Mouse (Mus musculus): ENCODE measurements around the gene Grik3. TPM values are rescaled to one million over a fixed set of nuclear protein-coding genes. Genes with fewer than 3 reads are reported as not detected.

Grik3 gene
- polyA plus RNA-seq, 1 experiment = not detected

DNA sequence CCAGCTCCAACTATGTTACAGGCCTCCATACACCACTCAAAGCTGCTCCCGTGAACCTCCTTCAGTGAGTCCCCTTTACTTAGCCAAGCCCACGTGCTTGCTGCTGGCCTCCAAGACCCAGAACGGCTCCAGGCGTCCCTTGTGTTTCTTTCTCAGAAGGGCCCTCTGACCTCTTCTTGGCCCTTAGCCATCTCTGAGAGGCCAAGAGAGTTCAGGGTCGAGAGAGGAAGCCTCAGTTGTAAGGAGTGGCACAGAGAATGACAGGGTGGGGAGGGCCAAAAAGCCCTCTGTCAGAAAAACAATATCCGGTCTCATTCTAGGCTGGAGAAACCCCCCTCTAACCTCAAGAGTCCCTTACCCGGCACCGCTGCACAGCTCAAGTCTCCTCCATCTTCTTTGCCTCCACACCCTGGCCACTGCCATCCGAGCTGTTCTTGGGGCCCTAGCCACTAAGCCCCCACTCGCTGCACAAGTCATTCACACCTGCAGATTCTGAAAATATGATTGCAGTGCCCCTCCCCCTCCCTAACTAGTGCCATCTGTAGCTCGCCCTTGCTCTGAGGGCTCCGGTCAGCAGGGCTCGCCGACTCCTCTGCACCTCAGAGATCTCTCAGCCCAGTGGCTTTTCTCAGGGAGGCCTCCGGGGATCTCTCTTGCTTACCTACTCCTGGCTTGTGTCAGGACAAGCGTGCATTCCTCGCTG lies 73.7 kb downstream of the Grik3 start:
- H3K4me3 ChIP-seq = no peak overlapping the region
- no peaks in the 10 kb centered on the region for H3K36me3 ChIP-seq (ENCODE audit: control insufficient read depth, insufficient read depth)
- no peaks in the 10 kb centered on the region for H3K27me3 ChIP-seq (ENCODE audit: control insufficient read depth, insufficient read depth, insufficient read length)
- no peak overlapping the region for H3ac ChIP-seq (ENCODE audit: control insufficient read depth, insufficient read length)
- TF ChIP-seq MYOD1 (IDR thresholded peaks at IDR 0.05; ENCODE audit: control insufficient read depth in 1 of 3, insufficient read length in 2 of 3, low read depth in 2 of 3) (no peak), POLR2AphosphoS2 (IDR thresholded peaks at IDR 0.05; ENCODE audit: insufficient read length, low read depth) (no peak), TCF3 (IDR thresholded peaks at IDR 0.05; ENCODE audit: insufficient read length, low read depth) (no peak), CEBPB (IDR thresholded peaks at IDR 0.05; ENCODE audit: insufficient read depth, poor library complexity, severe bottlenecking) (no peak), MYOG (IDR thresholded peaks at IDR 0.05; ENCODE audit: control insufficient read depth in 1 of 3, insufficient read depth in 1 of 3, insufficient read length in 2 of 3, low read depth in 2 of 3) (no peak), REST (IDR thresholded peaks at IDR 0.05; ENCODE audit: insufficient read depth, insufficient read length) (no peak), MAX (IDR thresholded peaks at IDR 0.05; ENCODE audit: low read depth) (no peak)
- H3K4me2 ChIP-seq (ENCODE audit: low read depth) = no peak overlapping the region
- no peaks in the 10 kb centered on the region for H3K79me2 ChIP-seq (ENCODE audit: control insufficient read depth, insufficient read depth)

DNA sequence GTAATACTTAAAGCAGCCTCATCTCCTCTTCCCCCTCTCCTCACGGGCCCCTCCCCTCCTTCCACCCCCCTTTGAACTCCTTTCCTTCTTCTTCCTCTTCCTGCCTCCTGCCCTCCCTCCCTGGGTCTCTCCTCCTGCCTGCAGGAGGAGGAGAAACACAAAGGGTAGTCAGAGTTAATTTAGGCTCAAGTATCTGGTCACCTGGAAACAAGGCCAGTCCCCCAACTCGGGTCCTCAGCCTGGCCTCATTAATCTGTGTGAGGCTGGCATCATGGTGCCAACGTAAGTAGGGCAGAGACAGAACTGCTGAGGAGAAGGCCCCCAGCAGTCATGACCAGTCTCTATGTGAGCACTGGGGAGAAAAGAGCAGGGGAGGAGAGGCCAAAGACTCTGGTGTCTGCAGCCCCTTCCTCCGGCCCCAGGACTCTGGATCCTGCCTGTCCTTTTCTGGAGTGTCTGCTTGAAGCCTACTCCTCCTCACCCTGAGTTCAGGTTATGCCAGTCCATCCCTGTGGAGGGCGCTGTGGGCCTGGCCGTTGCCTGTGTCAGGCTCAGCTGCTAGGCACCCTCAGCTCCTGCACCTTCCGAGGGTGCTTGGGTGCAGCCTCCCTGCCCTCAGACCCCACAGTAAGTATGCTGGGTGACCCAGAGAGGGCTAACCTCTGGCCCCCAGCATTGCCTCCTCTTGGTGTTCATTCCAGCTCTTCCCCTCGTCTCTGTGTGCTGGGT lies 75.4 kb downstream of the Grik3 start:
- no peaks in the 10 kb centered on the region for H3K36me3 ChIP-seq (ENCODE audit: control insufficient read depth, insufficient read depth)
- no peaks in the 10 kb centered on the region for H3K79me2 ChIP-seq (ENCODE audit: control insufficient read depth, insufficient read depth)
- H3K4me2 ChIP-seq (ENCODE audit: low read depth) = no peak overlapping the region
- H3ac ChIP-seq (ENCODE audit: control insufficient read depth, insufficient read length) = no peak overlapping the region
- H3K4me3 ChIP-seq = no peak overlapping the region
- H3K27me3 ChIP-seq (ENCODE audit: control insufficient read depth, insufficient read depth, insufficient read length) = no peaks in the 10 kb centered on the region
- no peak for TF ChIP-seq USF1 (IDR thresholded peaks at IDR 0.05; ENCODE audit: low read depth)
- no peak for TF ChIP-seq MYOG (IDR thresholded peaks at IDR 0.05; ENCODE audit: control insufficient read depth in 1 of 3, insufficient read depth in 1 of 3, insufficient read length in 2 of 3, low read depth in 2 of 3)
- no peak for TF ChIP-seq POLR2A (IDR thresholded peaks at IDR 0.05; ENCODE audit: insufficient read length, low read depth)
- no peak for TF ChIP-seq E2F4 (IDR thresholded peaks at IDR 0.05; ENCODE audit: insufficient read depth)
- no peak for TF ChIP-seq MAX (IDR thresholded peaks at IDR 0.05; ENCODE audit: low read depth)
- TF ChIP-seq POLR2AphosphoS2 (IDR thresholded peaks at IDR 0.05; ENCODE audit: insufficient read length, low read depth) = no peak
- no peak for TF ChIP-seq MYOD1 (IDR thresholded peaks at IDR 0.05; ENCODE audit: control insufficient read depth in 1 of 3, insufficient read length in 2 of 3, low read depth in 2 of 3)
- TF ChIP-seq TCF3 (IDR thresholded peaks at IDR 0.05; ENCODE audit: insufficient read length, low read depth) = no peak
- no peak for TF ChIP-seq SRF (IDR thresholded peaks at IDR 0.05; ENCODE audit: control insufficient read depth, insufficient read length, low read depth)
- no peak for TF ChIP-seq REST (IDR thresholded peaks at IDR 0.05; ENCODE audit: insufficient read depth, insufficient read length)
- TF ChIP-seq TCF12 (IDR thresholded peaks at IDR 0.05; ENCODE audit: insufficient read depth, poor library complexity, severe bottlenecking) = no peak
- TF ChIP-seq CEBPB (IDR thresholded peaks at IDR 0.05; ENCODE audit: insufficient read depth, poor library complexity, severe bottlenecking) = no peak

DNA sequence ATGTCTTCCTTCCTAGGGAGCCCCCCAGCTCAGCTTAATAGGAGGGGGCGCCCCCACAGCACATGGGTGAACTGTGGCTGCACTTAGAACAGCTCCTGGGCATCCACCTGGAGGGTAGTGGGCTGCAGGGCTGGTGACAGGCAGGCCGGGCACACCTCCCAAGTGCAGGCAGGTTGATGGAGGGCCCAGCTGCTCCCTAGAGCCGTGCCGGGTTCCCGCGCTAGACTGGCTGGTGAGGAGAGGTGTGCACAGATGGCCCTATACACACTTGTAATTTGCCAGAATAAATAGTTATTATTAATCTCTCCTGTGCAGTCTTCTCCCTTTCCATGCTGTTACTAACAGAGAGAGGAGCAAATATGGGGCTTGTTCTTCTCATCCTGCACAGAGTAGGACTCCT lies 77.7 kb downstream of the Grik3 start:
- TF ChIP-seq CEBPB (IDR thresholded peaks at IDR 0.05; ENCODE audit: insufficient read depth, poor library complexity, severe bottlenecking) (no peak), TCF12 (IDR thresholded peaks at IDR 0.05; ENCODE audit: insufficient read depth, poor library complexity, severe bottlenecking) (no peak), POLR2A (IDR thresholded peaks at IDR 0.05; ENCODE audit: insufficient read length, low read depth) (no peak)
- Histone ChIP-seq H3K4me2 (ENCODE audit: low read depth) (no peak overlapping the region), H3K79me2 (ENCODE audit: control insufficient read depth, insufficient read depth) (no peaks in the 10 kb centered on the region), H3K4me3 (no peak overlapping the region), H3K27me3 (ENCODE audit: control insufficient read depth, insufficient read depth, insufficient read length) (no peaks in the 10 kb centered on the region), H3ac (ENCODE audit: control insufficient read depth, insufficient read length) (no peak overlapping the region), H3K36me3 (ENCODE audit: control insufficient read depth, insufficient read depth) (no peaks in the 10 kb centered on the region)

DNA sequence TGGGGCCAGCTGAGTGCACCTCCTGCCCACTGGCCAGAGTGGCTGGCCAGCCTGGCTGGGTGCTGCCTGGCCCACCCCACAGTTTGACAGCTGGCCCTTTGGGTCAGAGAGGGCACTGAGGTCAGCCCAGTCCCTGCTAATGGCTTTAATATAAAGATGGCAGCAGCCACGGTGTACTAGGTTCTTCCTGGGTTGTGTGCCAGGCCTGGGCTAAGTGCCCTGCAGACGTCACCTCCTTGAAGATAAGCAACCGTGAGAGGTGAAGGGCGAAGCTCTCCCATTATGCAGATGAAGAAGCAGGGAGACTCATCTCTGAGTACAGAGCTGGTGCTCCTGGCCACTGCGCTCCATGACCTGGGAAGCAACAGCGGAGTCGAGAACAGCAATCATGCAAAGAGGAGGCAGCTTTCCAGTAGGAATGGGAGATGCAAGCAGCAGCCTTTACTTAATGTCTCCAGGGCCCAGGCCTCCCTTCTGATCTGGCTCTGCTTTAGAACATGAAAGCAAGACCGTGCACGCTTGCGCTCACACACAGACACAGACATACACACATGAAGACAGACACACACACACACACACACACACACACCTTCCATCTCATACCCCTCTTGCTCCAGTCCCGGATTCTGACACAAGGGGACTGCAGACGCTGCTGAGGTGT lies 81.3 kb downstream of the Grik3 start:
- Histone ChIP-seq H3K4me3 (no peak overlapping the region), H3K27me3 (ENCODE audit: control insufficient read depth, insufficient read depth, insufficient read length) (no peaks in the 10 kb centered on the region), H3K36me3 (ENCODE audit: control insufficient read depth, insufficient read depth) (no peaks in the 10 kb centered on the region), H3K79me2 (ENCODE audit: control insufficient read depth, insufficient read depth) (no peaks in the 10 kb centered on the region), H3K4me2 (ENCODE audit: low read depth) (no peak overlapping the region), H3ac (ENCODE audit: control insufficient read depth, insufficient read length) (no peak overlapping the region)
- no peak for TF ChIP-seq SRF (IDR thresholded peaks at IDR 0.05; ENCODE audit: control insufficient read depth, insufficient read length, low read depth)
- TF ChIP-seq MAX (IDR thresholded peaks at IDR 0.05; ENCODE audit: low read depth) = no peak
- TF ChIP-seq POLR2AphosphoS2 (IDR thresholded peaks at IDR 0.05; ENCODE audit: insufficient read length, low read depth) = no peak
- no peak for TF ChIP-seq MYOG (IDR thresholded peaks at IDR 0.05; ENCODE audit: control insufficient read depth in 1 of 3, insufficient read depth in 1 of 3, insufficient read length in 2 of 3, low read depth in 2 of 3)
- no peak for TF ChIP-seq MYOD1 (IDR thresholded peaks at IDR 0.05; ENCODE audit: control insufficient read depth in 1 of 3, insufficient read length in 2 of 3, low read depth in 2 of 3)
- TF ChIP-seq REST (IDR thresholded peaks at IDR 0.05; ENCODE audit: insufficient read depth, insufficient read length) = no peak
- TF ChIP-seq E2F4 (IDR thresholded peaks at IDR 0.05; ENCODE audit: insufficient read depth) = no peak
- no peak for TF ChIP-seq TCF3 (IDR thresholded peaks at IDR 0.05; ENCODE audit: insufficient read length, low read depth)
- TF ChIP-seq CEBPB (IDR thresholded peaks at IDR 0.05; ENCODE audit: insufficient read depth, poor library complexity, severe bottlenecking) = no peak
- TF ChIP-seq POLR2A (IDR thresholded peaks at IDR 0.05; ENCODE audit: insufficient read length, low read depth) = no peak
- TF ChIP-seq TCF12 (IDR thresholded peaks at IDR 0.05; ENCODE audit: insufficient read depth, poor library complexity, severe bottlenecking) = no peak
- no peak for TF ChIP-seq USF1 (IDR thresholded peaks at IDR 0.05; ENCODE audit: low read depth)
